Mouse (Mus musculus) heart, postnatal 0 days (tissue): ENCODE measurements at regions not wholly inside any gene's neighbourhood (a gene's known extent, or its start where the extent isn't known, plus 50 kb on each side); places are given as distances from the start of the nearest gene placed in this dataset.

Experiments
- CTCF ChIP-seq: IDR thresholded peaks from 2 replicates; pipeline ENCODE4 v1.5.1; 2016; ENCODE audit warnings: antibody characterized with exemption, control low read depth, low read depth
- EP300 ChIP-seq: IDR thresholded peaks from 2 replicates; pipeline ENCODE4 v1.6.1; 2016; ENCODE audit warnings: antibody characterized with exemption, low read depth

DNA sequence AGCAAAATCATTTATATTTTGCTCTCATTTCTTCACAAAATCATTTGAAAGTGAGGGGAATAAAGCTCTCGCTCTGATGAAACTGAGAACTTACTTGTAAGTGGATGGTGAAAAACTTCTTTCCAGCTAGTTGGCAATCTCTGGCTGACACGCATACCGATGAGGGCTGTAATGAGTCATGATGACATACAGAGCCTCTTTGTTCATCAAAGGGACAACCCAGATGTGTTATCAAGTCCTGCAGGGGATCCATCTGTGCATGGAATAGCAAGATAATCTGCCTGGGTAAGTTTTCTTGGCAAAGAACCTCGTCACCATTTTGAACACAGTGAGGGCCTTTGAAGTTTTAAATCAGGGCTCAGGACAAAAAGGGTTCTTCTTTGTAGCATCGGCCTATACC is 67.9 kb upstream of the Slc24a2 start:
- no peak for TF ChIP-seq CTCF
- no peak for TF ChIP-seq EP300
